Mouse (Mus musculus) myocyte (in vitro differentiated cells): ENCODE results near the gene Hebp1.

Source experiments
- CEBPB ChIP-seq: IDR thresholded peaks from 2 replicates; pipeline ENCODE4 v1.6.1; 2011; ENCODE audit warnings: mild to moderate bottlenecking, moderate library complexity; ENCODE audit not compliant: poor library complexity, insufficient read depth, severe bottlenecking
- MAX ChIP-seq: IDR thresholded peaks from one replicate; pipeline ENCODE4 v1.6.1; 2011; ENCODE audit warnings: low read depth, mild to moderate bottlenecking, control low read depth
- MYOD1 ChIP-seq, 3 experiments: IDR thresholded peaks; one replicate each; pipeline ENCODE4 v1.6.1; 2011; ENCODE audit warnings: control low read depth in 2 of 3, low read depth in 2 of 3, mild to moderate bottlenecking in 2 of 3, moderate library complexity in 1 of 3; ENCODE audit not compliant: insufficient read length in 2 of 3, control insufficient read depth in 1 of 3
- MYOG ChIP-seq, 3 experiments: IDR thresholded peaks; one replicate each; pipeline ENCODE4 v1.6.1; 2011; ENCODE audit warnings: control low read depth in 2 of 3, low read depth in 2 of 3, mild to moderate bottlenecking in 2 of 3; ENCODE audit not compliant: insufficient read length in 2 of 3, control insufficient read depth in 1 of 3, insufficient read depth in 1 of 3
- POLR2A ChIP-seq: IDR thresholded peaks from one replicate; pipeline ENCODE4 v1.6.1; 2011; ENCODE audit warnings: low read depth, mild to moderate bottlenecking, control low read depth, moderate library complexity; ENCODE audit not compliant: insufficient read length
- POLR2AphosphoS2 ChIP-seq: IDR thresholded peaks from one replicate; pipeline ENCODE4 v1.6.1; 2011; ENCODE audit warnings: low read depth, control low read depth; ENCODE audit not compliant: insufficient read length
- SRF ChIP-seq: IDR thresholded peaks from one replicate; pipeline ENCODE4 v1.6.1; 2011; ENCODE audit warnings: low read depth; ENCODE audit not compliant: control insufficient read depth, insufficient read length
- TCF12 ChIP-seq: IDR thresholded peaks from one replicate; pipeline ENCODE4 v1.6.1; 2011; ENCODE audit warnings: mild to moderate bottlenecking, control low read depth; ENCODE audit not compliant: poor library complexity, insufficient read depth, severe bottlenecking
- USF1 ChIP-seq: IDR thresholded peaks from one replicate; pipeline ENCODE4 v1.6.1; 2011; ENCODE audit warnings: low read depth, mild to moderate bottlenecking, control low read depth, moderate library complexity

GRCm38 (mm10) chr6:135206909-135207308 is 9.1 kb upstream of the Hebp1 start:
- TF ChIP-seq POLR2A (no peak), CEBPB (no peak), MAX (no peak), MYOG (IDR thresholded peaks at IDR 0.05; ENCODE audit: control insufficient read depth in 1 of 3, insufficient read depth in 1 of 3, insufficient read length in 2 of 3, low read depth in 2 of 3) (no peak), TCF12 (no peak), USF1 (no peak), MYOD1 (IDR thresholded peaks at IDR 0.05; ENCODE audit: control insufficient read depth in 1 of 3, insufficient read length in 2 of 3, low read depth in 2 of 3) (no peak), POLR2AphosphoS2 (no peak), SRF (no peak)
